In genomic region chr3:142339440-142340251, GRCm38 (mm10) we compare ENCODE assay signal across 11 mouse cellular contexts. TPM values are rescaled to one million over a fixed set of nuclear protein-coding genes. Genes with fewer than 3 reads are reported as not detected.
DNase-seq lines count a peak whose midpoint lies in the region; ATAC-seq lines count a peak whose summit lies in the region.
"Had no signal": no experiment of that assay in that cellular context is flagged by ENCODE, and none has a peak within 500 bp of the region (broad histone marks: within the 10 kb centered on the region; RNA-seq: fewer than 3 reads in every experiment).

No protein-coding gene starts in this region.

- 69% methylated on average over 6 of the region's 6 CpGs for WGBS in forebrain, embryonic 12.5 days
- 73% methylated on average over 6 of the region's 6 CpGs for WGBS in forebrain, embryonic 15.5 days

- no peak for ATAC-seq in cerebellum, adult (ENCODE audit: insufficient number of reproducible peaks, low FRiP score, low TSS enrichment)
- no peak for ATAC-seq in forebrain, embryonic 12.5 days (ENCODE audit: low FRiP score)
- no peak for ATAC-seq in forebrain, embryonic 15.5 days (replicated peaks)
- ATAC-seq: Patski had no signal

- H3K36me3 ChIP-seq in forebrain, embryonic 12.5 days (replicated peaks), result no peaks in the 10 kb centered on the region
- no peaks in the 10 kb centered on the region for H3K36me3 ChIP-seq in forebrain, embryonic 15.5 days

- no peak overlapping the region for H3K4me3 ChIP-seq in forebrain, embryonic 12.5 days (replicated peaks)
- no peak overlapping the region for H3K4me3 ChIP-seq in forebrain, embryonic 15.5 days

- H3K27me3 ChIP-seq in forebrain, embryonic 12.5 days, result no peaks in the 10 kb centered on the region
- no peaks in the 10 kb centered on the region for H3K27me3 ChIP-seq in forebrain, embryonic 15.5 days
- H3K27me3 ChIP-seq: Patski had no signal

- no peak overlapping the region for H3K9ac ChIP-seq in forebrain, embryonic 12.5 days
- no peak overlapping the region for H3K9ac ChIP-seq in forebrain, embryonic 15.5 days (replicated peaks)

- no peak overlapping the region for H3K27ac ChIP-seq in forebrain, embryonic 12.5 days
- H3K27ac ChIP-seq in forebrain, embryonic 15.5 days (replicated peaks), result no peak overlapping the region

- H3K9me3 ChIP-seq in forebrain, embryonic 12.5 days, result no peaks in the 10 kb centered on the region
- H3K9me3 ChIP-seq in forebrain, embryonic 15.5 days, result no peaks in the 10 kb centered on the region

- no peaks in the 10 kb centered on the region for H3K4me1 ChIP-seq in forebrain, embryonic 12.5 days
- H3K4me1 ChIP-seq in forebrain, embryonic 15.5 days, result no peaks in the 10 kb centered on the region

- H3K4me2 ChIP-seq in forebrain, embryonic 12.5 days, result no peak overlapping the region
- no peak overlapping the region for H3K4me2 ChIP-seq in forebrain, embryonic 15.5 days (replicated peaks)

- peak; percentile 10 to 24 for DNase-seq in cerebellum, postnatal 10 days
- DNase-seq in urinary bladder, postnatal 36 days (ENCODE audit: low spot score in 2 of 2), result peak; percentile 53 to 69
- no peak for DNase-seq in urinary bladder, adult 2 months (ENCODE audit: low spot score)
- DNase-seq in lung, adult 18-20 months, result peak; percentile 60 to 77
- DNase-seq in yolk sac, embryonic 10.5 days (ENCODE audit: low spot score), result peak; percentile 69
- DNase-seq: gastrocnemius, postnatal 10 days; midbrain, embryonic 14.5 days had no signal

RNA-seq across cellular contexts. Expression of gene Pdlim5, which starts 55.9 kb away (rescaled TPM):
- 67.3 and 73.8 TPM in 2 replicates for polyA plus RNA-seq in urinary bladder, adult 2 months (2012; rRNA removed)
- polyA plus RNA-seq in forebrain, embryonic 12.5 days (2016; fragmentation: Nextera tagmentation; extraction: Ambion mirVana), result 12.9 and 13.1 TPM in 2 replicates
- polyA plus RNA-seq in forebrain, embryonic 15.5 days (2015; fragmentation: Nextera tagmentation; extraction: Ambion mirVana), result 9.8 and 10.8 TPM in 2 replicates
